Mouse (Mus musculus) stomach, adult 2 months (tissue): ENCODE data around the gene Shcbp1l. TPM values are rescaled to one million over a fixed set of nuclear protein-coding genes. Genes with fewer than 3 reads are reported as not detected.

ENCODE experiments used
- polyA plus RNA-seq: library from polyadenylated mRNA; depleted of rRNA; stranded (reverse); fragments of >200 nt; gene quantifications from 2 replicates; pipeline ENCODE4 v1.2.3, GENCODE M21; 2012; rRNA removed

The Shcbp1l gene
- polyA plus RNA-seq = not detected in 2 replicates

DNA sequence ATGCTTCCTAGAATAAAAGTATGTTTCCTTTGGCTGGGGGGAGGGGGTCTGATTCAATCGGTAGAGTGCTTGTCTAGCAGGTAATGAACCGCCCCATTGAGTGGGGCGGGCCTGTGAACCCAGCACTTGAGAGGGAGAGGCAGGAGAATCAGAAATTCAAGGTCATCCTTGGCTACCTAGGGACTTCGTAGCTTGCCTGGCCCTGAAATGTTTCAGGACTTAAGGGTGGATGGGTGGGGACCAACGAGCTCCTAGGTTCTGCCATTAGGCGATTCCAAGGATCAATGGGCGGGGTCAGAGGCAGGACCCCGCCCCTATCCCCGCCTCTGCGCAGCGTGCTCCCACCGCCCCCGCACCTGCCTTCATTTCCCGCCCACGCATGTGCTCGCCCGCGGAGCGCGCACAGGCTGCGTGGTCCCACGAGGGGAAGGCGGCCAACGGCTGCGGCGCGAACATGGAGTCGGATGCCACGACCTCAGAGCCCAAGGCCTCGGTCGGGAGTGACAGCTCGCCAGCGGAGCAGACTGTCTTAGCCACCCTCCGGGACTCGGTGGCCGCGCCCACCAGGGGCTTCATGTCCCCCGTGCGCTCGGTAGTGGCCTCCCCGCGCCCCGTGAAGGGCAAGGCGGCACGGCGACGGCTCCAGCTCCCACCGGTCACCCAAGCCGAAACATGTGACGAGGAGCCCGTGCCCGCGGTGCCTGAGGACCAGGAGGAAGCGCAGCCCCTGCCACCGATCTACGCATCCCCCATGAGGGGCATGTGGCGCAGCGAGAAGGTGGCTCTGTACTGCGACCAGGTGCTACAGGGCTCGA, at the start of gene Shcbp1l:
Gene Shcbp1l (plus strand): TSS at position 393 of the 815 bp plus-strand sequence.

DNA sequence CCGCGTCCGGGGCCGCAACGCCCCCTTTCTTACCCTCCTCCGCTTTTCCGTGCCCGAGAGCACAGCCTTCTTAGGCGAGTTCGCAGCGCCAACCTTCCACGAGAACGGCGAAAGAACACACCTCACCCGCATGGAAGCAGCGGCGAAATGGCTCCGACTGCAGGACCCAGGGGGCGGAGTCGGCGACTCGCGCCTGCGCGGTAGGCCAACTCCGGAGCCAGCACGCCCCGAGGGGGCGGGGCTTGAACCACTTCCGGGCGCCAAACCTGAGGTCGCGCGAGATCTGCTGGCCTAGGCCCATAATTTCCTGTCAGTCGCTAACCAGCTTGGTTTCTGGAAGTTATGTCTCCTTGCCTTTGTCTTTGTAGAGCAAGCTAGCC, 62.5 kb downstream of the Shcbp1l start, which contains the start of gene Dhx9:
Gene Dhx9 (minus strand): TSS at position 161 of the 380 bp plus-strand sequence.

Other genes starting within 250 kb of the Shcbp1l start
- 5.1 and 6.9 TPM in 2 replicates for gene Lamc2, start 238.7 kb upstream of the Shcbp1l start, polyA plus RNA-seq
- gene Lamc1, start 92.4 kb upstream of the Shcbp1l start, polyA plus RNA-seq = 27.1 and 35.2 TPM in 2 replicates
- gene Dhx9, start 62.5 kb downstream of the Shcbp1l start, polyA plus RNA-seq = 0.46 and 1.4 TPM in 2 replicates
- gene Npl, start 124.9 kb downstream of the Shcbp1l start, polyA plus RNA-seq = 0.15 and 0.27 TPM in 2 replicates
- gene Rgs8, start 227.9 kb downstream of the Shcbp1l start, polyA plus RNA-seq = 0.02 TPM in 1 of 2 replicates, not detected in the other